Mouse (Mus musculus) left cerebral cortex, postnatal 10 days (tissue): ENCODE measurements at regions not wholly inside any gene's neighbourhood (a gene's known extent, or its start where the extent isn't known, plus 50 kb on each side); places are given as distances from the start of the nearest gene placed in this dataset.

Experiments
- DNase-seq, 2 experiments: peaks; one replicate each; pipeline ENCODE4 v3.0.0; 2021 to 2022; ENCODE audit warnings: low spot score in 2 of 2, mixed read lengths in 1 of 2; ENCODE audit errors: extremely low spot score in 1 of 2
- intact Hi-C: fragments of 180-260 bp; cut with DNase I; formaldehyde crosslinking; loops from one replicate; pipeline ENCODE4 v1.15.1; 2025

- DNase-seq = peak in 1 of 2 experiments; percentile 91
- intact Hi-C loops = loop anchor here (5.0 to 10.0 kb wide), 5 partner anchors 76 to 576 kb away; partner anchors contain the start of genes Cox7a2l, Eml4 and Kcng3
Observed at GRCm38 (mm10) chr17:83276000-83276891, 61.2 kb downstream of the Pkdcc start.

- peak in 1 of 2 experiments; percentile 81 for DNase-seq
- intact Hi-C loops = loop anchor here (5.0 to 10.0 kb wide), 5 partner anchors 75 to 575 kb away; partner anchors contain the start of genes Cox7a2l, Eml4 and Kcng3
Observed at GRCm38 (mm10) chr17:83277117-83277947, 62.2 kb downstream of the Pkdcc start.

GRCm38 (mm10) chr17:83277948-83278924 is 63.1 kb downstream of the Pkdcc start:
- intact Hi-C loops = loop anchor here (5.0 to 10.0 kb wide), 5 partner anchors 74 to 574 kb away; partner anchors contain the start of genes Cox7a2l, Eml4 and Kcng3
- no peak for DNase-seq

- DNase-seq = no peak
- intact Hi-C loops = no loop called here
Observed at GRCm38 (mm10) chr17:83283328-83283727, 67.4 kb upstream of the Eml4 start.

- no peak for DNase-seq
- intact Hi-C loops = no loop called here
Observed at GRCm38 (mm10) chr17:83287381-83288142, 63.2 kb upstream of the Eml4 start.

- DNase-seq = peak in 1 of 2 experiments; percentile 81
- intact Hi-C loops = no loop called here
Observed at GRCm38 (mm10) chr17:83288143-83288492, 62.6 kb upstream of the Eml4 start.

- DNase-seq = no peak
- intact Hi-C loops = no loop called here
Observed at GRCm38 (mm10) chr17:83295526-83296238, 55.0 kb upstream of the Eml4 start.

GRCm38 (mm10) chr17:83297379-83298121 is 53.2 kb upstream of the Eml4 start:
- no peak for DNase-seq
- intact Hi-C loops = no loop called here
